Mouse (Mus musculus) liver, embryonic 14.5 days (tissue): Measurements from ENCODE around the gene Usp3. TPM values are rescaled to one million over a fixed set of nuclear protein-coding genes. Genes with fewer than 3 reads are reported as not detected.
A peak's percentile ranks its signal among the peaks of the same experiment; 100 is the strongest.

Source experiments
- ATAC-seq: fragments of 200-750 bp; cut with Nextera tagmentation; 2 replicates; pipeline ENCODE4 v1.8.0; 2017; ENCODE audit warnings: moderate number of reproducible peaks, mild to moderate bottlenecking, moderate library complexity; ENCODE audit not compliant: insufficient read depth
- DNase-seq, 3 experiments: peaks; one replicate each; pipeline ENCODE4 v3.0.0-alpha.2; 2012 to 2013; ENCODE audit warnings: low read depth in 3 of 3, low spot score in 3 of 3
- H3K27ac ChIP-seq: fragments of 300-500 bp; sonication (generic); 2 replicates; pipeline ENCODE4 v1.5.1; 2014; ENCODE audit warnings: moderate library complexity, mild to moderate bottlenecking, control low read depth, inconsistent platforms
- H3K27me3 ChIP-seq: fragments of 300-500 bp; sonication (generic); 2 replicates; pipeline ENCODE4 v1.6.1; 2014; ENCODE audit warnings: mild to moderate bottlenecking, low read length, moderate library complexity; ENCODE audit not compliant: control insufficient read depth, insufficient read depth
- H3K36me3 ChIP-seq: fragments of 300-500 bp; sonication (generic); replicated peaks from 2 replicates; pipeline ENCODE4 v1.6.1; 2014; ENCODE audit warnings: low read depth; ENCODE audit not compliant: control insufficient read depth, insufficient read depth
- H3K4me1 ChIP-seq, 2 experiments: fragments of 200-500 bp in 1 of 2; fragments of 300-500 bp in 1 of 2; sonication (generic) in 1 of 2; replicated peaks; 2 replicates each; pipeline ENCODE4 v1.6.1; 2012 to 2014; ENCODE audit warnings: antibody characterized with exemption in 1 of 2, inconsistent platforms in 1 of 2, low read length in 1 of 2; ENCODE audit not compliant: control insufficient read depth in 2 of 2, insufficient read depth in 2 of 2
- H3K4me2 ChIP-seq: fragments of 300-500 bp; sonication (generic); 2 replicates; pipeline ENCODE4 v1.6.1; 2014; ENCODE audit warnings: low read depth, mild to moderate bottlenecking, control low read depth, moderate library complexity
- H3K4me3 ChIP-seq, 2 experiments: fragments of 200-500 bp in 1 of 2; fragments of 300-500 bp in 1 of 2; sonication (generic) in 1 of 2; 2 replicates each; pipeline ENCODE4 v1.5.1; 2012 to 2014; ENCODE audit warnings: low read depth in 2 of 2, low read length in 2 of 2, mild to moderate bottlenecking in 2 of 2, control low read depth in 1 of 2, inconsistent platforms in 1 of 2, moderate library complexity in 1 of 2; ENCODE audit not compliant: insufficient read depth in 1 of 2
- H3K9ac ChIP-seq: fragments of 300-500 bp; sonication (generic); replicated peaks from 2 replicates; pipeline ENCODE4 v1.6.1; 2014; ENCODE audit warnings: mild to moderate bottlenecking, control low read depth, moderate library complexity
- H3K9me3 ChIP-seq: fragments of 300-500 bp; sonication (generic); 2 replicates; pipeline ENCODE4 v1.6.1; 2016; ENCODE audit warnings: low read length, mixed read lengths; ENCODE audit not compliant: control insufficient read depth
- CTCF ChIP-seq: IDR thresholded peaks from 2 replicates; pipeline ENCODE4 v1.5.1; 2016; ENCODE audit warnings: antibody characterized with exemption, low read depth, control low read depth
- EP300 ChIP-seq: IDR thresholded peaks from 2 replicates; pipeline ENCODE4 v1.6.1; 2016; ENCODE audit warnings: antibody characterized with exemption, low read depth
- WGBS: fragments of 180-500 bp; shearing (Covaris S2); extraction: QIAGEN DNeasy Blood & Tissue Kit; methylation state at CpG from one replicate; pipeline ENCODE4 v1.1.7; 2014; ENCODE audit not compliant: insufficient replicate concordance; 5-methylcytosine and 5-hydroxymethylcytosine counted together
- polyA plus RNA-seq, 2 experiments: library from polyadenylated mRNA; depleted of rRNA in 1 of 2; stranded (reverse) in 1 of 2; unstranded in 1 of 2; fragments of >200 nt; fragmentation: Nextera tagmentation in 1 of 2; extraction: Ambion mirVana in 1 of 2; gene quantifications; 2 replicates each; pipeline versions ENCODE4 v1.2.1 to v1.2.3; 2012 to 2014

The Usp3 gene
- polyA plus RNA-seq, 2 experiments: 6.7 to 14.8 TPM

DNA sequence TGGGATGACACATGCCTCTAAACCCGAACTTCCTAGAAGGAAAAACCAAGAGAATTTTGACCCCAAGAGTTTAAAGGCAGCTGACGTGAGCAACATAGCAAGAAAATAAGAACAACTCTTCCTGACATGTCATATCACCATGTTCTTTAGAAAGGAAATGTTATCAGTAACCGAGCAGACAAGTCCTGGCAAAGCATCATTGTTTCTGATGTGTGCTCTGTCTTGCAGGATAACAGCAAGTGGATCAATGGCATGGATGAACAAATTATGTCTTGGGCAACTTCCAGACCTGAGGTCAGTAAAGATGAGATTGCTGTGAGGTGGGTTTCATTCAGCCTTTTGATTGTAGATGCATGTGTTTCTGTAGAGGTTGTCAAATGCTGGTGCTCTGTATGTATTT, 109.5 kb downstream of the Usp3 start:
- peak; percentile 76 for TF ChIP-seq EP300
- TF ChIP-seq CTCF: no peak
- H3K4me1 ChIP-seq: peaks cover 3 to 6% of the 10 kb centered on the region in 2 experiments; a peak in 2 of 4 replicates
- H3K4me2 ChIP-seq: no peak overlapping the region
- no peak overlapping the region for H3K4me3 ChIP-seq
- WGBS: 33% methylated on average over 3 of the region's 3 CpGs
- no peak overlapping the region for H3K9ac ChIP-seq
- peak; percentile 67; the same call in 1 of the 2 replicates for ATAC-seq
- peaks cover 80% of the 10 kb centered on the region for H3K36me3 ChIP-seq
- H3K27ac ChIP-seq: no peak overlapping the region
- peak in 2 of 3 experiments; percentile 20 to 38 for DNase-seq
- H3K9me3 ChIP-seq: no peaks in the 10 kb centered on the region
- no peaks in the 10 kb centered on the region for H3K27me3 ChIP-seq

GRCm38 (mm10) chr9:66477785-66478184, 115.2 kb downstream of the Usp3 start:
- Histone ChIP-seq H3K9ac (no peak overlapping the region), H3K9me3 (no peaks in the 10 kb centered on the region), H3K27me3 (no peaks in the 10 kb centered on the region), H3K36me3 (peaks cover 70% of the 10 kb centered on the region), H3K4me2 (no peak overlapping the region), H3K27ac (no peak overlapping the region), H3K4me1 (peaks cover 0 to 4% of the 10 kb centered on the region in 2 experiments; a peak in 1 of 4 replicates), H3K4me3 (no peak overlapping the region)
- TF ChIP-seq CTCF (no peak), EP300 (no peak)
- peak; percentile 68 for ATAC-seq
- DNase-seq: peak in 2 of 3 experiments; percentile 16 to 20
- 49% methylated on average over 2 of the region's 2 CpGs for WGBS

GRCm38 (mm10) chr9:66465087-66465486, 127.9 kb downstream of the Usp3 start:
- no peak overlapping the region for H3K4me2 ChIP-seq
- peaks cover 65% of the 10 kb centered on the region for H3K36me3 ChIP-seq
- no peaks in the 10 kb centered on the region for H3K27me3 ChIP-seq
- TF ChIP-seq EP300: no peak
- TF ChIP-seq CTCF: peak; percentile 66; the same call in 1 of the 2 replicates
- H3K4me1 ChIP-seq: no peaks in the 10 kb centered on the region
- H3K27ac ChIP-seq: no peak overlapping the region
- no peaks in the 10 kb centered on the region for H3K9me3 ChIP-seq
- no peak overlapping the region for H3K9ac ChIP-seq
- H3K4me3 ChIP-seq: no peak overlapping the region
- DNase-seq (peak; percentile 24 to 34 (median 29)), ATAC-seq (no peak)
- WGBS: 59% methylated on average over 4 of the region's 4 CpGs

Other genes with a start within 250 kb of the Usp3 start
- 18.8 and 23.9 TPM in 2 replicates for gene Herc1, start 242.7 kb downstream of the Usp3 start, polyA plus RNA-seq (2012; rRNA removed)
- gene Herc1, start 242.7 kb downstream of the Usp3 start, polyA plus RNA-seq (2014; fragmentation: Nextera tagmentation; extraction: Ambion mirVana): 25.0 and 25.7 TPM in 2 replicates
- gene Fbxl22, start 78.5 kb downstream of the Usp3 start, polyA plus RNA-seq (2012; rRNA removed): 0.13 and 0.19 TPM in 2 replicates
- 0.44 and 0.61 TPM in 2 replicates for gene Fbxl22, start 78.5 kb downstream of the Usp3 start, polyA plus RNA-seq (2014; fragmentation: Nextera tagmentation; extraction: Ambion mirVana)
- 0.15 and 0.17 TPM in 2 replicates for gene Car12, start 120.5 kb upstream of the Usp3 start, polyA plus RNA-seq (2012; rRNA removed)
- 0.09 and 0.10 TPM in 2 replicates for gene Car12, start 120.5 kb upstream of the Usp3 start, polyA plus RNA-seq (2014; fragmentation: Nextera tagmentation; extraction: Ambion mirVana)
- gene Aph1b, start 202.3 kb upstream of the Usp3 start, polyA plus RNA-seq (2012; rRNA removed): 0.32 and 0.46 TPM in 2 replicates
- gene Aph1b, start 202.3 kb upstream of the Usp3 start, polyA plus RNA-seq (2014; fragmentation: Nextera tagmentation; extraction: Ambion mirVana): 1.3 and 1.5 TPM in 2 replicates
- gene Gm10647, start 203.9 kb upstream of the Usp3 start, polyA plus RNA-seq (2012; rRNA removed): 0.05 and 0.06 TPM in 2 replicates
- 0.08 and 0.11 TPM in 2 replicates for gene Gm10647, start 203.9 kb upstream of the Usp3 start, polyA plus RNA-seq (2014; fragmentation: Nextera tagmentation; extraction: Ambion mirVana)
- 0.77 and 0.80 TPM in 2 replicates for gene Aph1c, start 241.6 kb upstream of the Usp3 start, polyA plus RNA-seq (2012; rRNA removed)
- 2.4 and 2.5 TPM in 2 replicates for gene Aph1c, start 241.6 kb upstream of the Usp3 start, polyA plus RNA-seq (2014; fragmentation: Nextera tagmentation; extraction: Ambion mirVana)